Mouse (Mus musculus) MEL (cell line): Measurements from ENCODE around the gene Pfkm. TPM values are rescaled to one million over a fixed set of nuclear protein-coding genes. Genes with fewer than 3 reads are reported as not detected.
A peak's percentile ranks its signal among the peaks of the same experiment; 100 is the strongest.

Source experiments
- DNase-seq: peaks from one replicate; pipeline ENCODE4 v3.0.0; 2011; ENCODE audit warnings: low read depth, low spot score
- H3K27ac ChIP-seq: 2 replicates; pipeline ENCODE4 v1.5.1; 2012; ENCODE audit warnings: low read depth, mild to moderate bottlenecking, control low read depth, low read length, moderate library complexity; ENCODE audit not compliant: control insufficient read depth
- H3K27me3 ChIP-seq, 2 experiments: fragments of 150-350 bp in 1 of 2; sonication (generic) in 1 of 2; 2 replicates each; pipeline ENCODE4 v1.6.1; 2012; ENCODE audit warnings: low read length in 2 of 2, mild to moderate bottlenecking in 2 of 2, improper control_type of control experiment in 1 of 2, moderate library complexity in 1 of 2; ENCODE audit not compliant: insufficient read depth in 2 of 2, control insufficient read depth in 1 of 2
- H3K36me3 ChIP-seq, 2 experiments: 2 replicates each; pipeline ENCODE4 v1.6.1; 2012 to 2014; ENCODE audit warnings: low read length in 2 of 2, improper control_type of control experiment in 1 of 2, inconsistent platforms in 1 of 2, mild to moderate bottlenecking in 1 of 2; ENCODE audit not compliant: insufficient read depth in 2 of 2, control insufficient read depth in 1 of 2
- H3K4me1 ChIP-seq, 2 experiments: fragments of 150-350 bp in 1 of 2; sonication (generic) in 1 of 2; 2 replicates each; pipeline ENCODE4 v1.6.1; 2012; ENCODE audit warnings: low read length in 2 of 2, improper control_type of control experiment in 1 of 2, mild to moderate bottlenecking in 1 of 2; ENCODE audit not compliant: insufficient read depth in 2 of 2, control insufficient read depth in 1 of 2
- H3K4me3 ChIP-seq, 2 experiments: fragments of 150-350 bp in 1 of 2; sonication (generic) in 1 of 2; 2 replicates each; pipeline ENCODE4 v1.5.1; 2012; ENCODE audit warnings: low read depth in 2 of 2, low read length in 2 of 2, mild to moderate bottlenecking in 2 of 2, moderate library complexity in 2 of 2, control low read depth in 1 of 2, improper control_type of control experiment in 1 of 2; ENCODE audit not compliant: control insufficient read depth in 1 of 2, insufficient read depth in 1 of 2
- H3K79me2 ChIP-seq: 2 replicates; pipeline ENCODE4 v1.6.1; 2012; ENCODE audit warnings: mild to moderate bottlenecking, low read length, moderate library complexity; ENCODE audit not compliant: control insufficient read depth, poor library complexity, insufficient read depth
- H3K9ac ChIP-seq: 2 replicates; pipeline ENCODE4 v1.6.1; 2012; ENCODE audit warnings: low read depth, mild to moderate bottlenecking, control low read depth, low read length, moderate library complexity; ENCODE audit not compliant: control insufficient read depth, poor library complexity, severe bottlenecking
- H3K9me3 ChIP-seq: fragments of 150-350 bp; sonication (generic); replicated peaks from 2 replicates; pipeline ENCODE4 v1.6.1; 2012; ENCODE audit warnings: mild to moderate bottlenecking, low read length, improper control_type of control experiment, moderate library complexity; ENCODE audit not compliant: insufficient read depth
- BHLHE40 ChIP-seq: IDR thresholded peaks from 2 replicates; pipeline ENCODE4 v1.6.1; 2012; ENCODE audit warnings: low read depth, mild to moderate bottlenecking, inconsistent platforms, low read length, improper control_type of control experiment, borderline replicate concordance
- CHD1 ChIP-seq: IDR thresholded peaks from 2 replicates; pipeline ENCODE4 v1.6.1; 2012; ENCODE audit warnings: low read depth, mild to moderate bottlenecking, inconsistent platforms, low read length, improper control_type of control experiment
- CHD2 ChIP-seq: IDR thresholded peaks from 2 replicates; pipeline ENCODE4 v1.6.1; 2011; ENCODE audit warnings: low read length, improper control_type of control experiment
- CTCF ChIP-seq, 3 experiments: IDR thresholded peaks in 2 of 3; conservative IDR thresholded peaks in 1 of 3; 2 replicates each; pipeline ENCODE4 v1.5.1; 2011 to 2012; ENCODE audit warnings: low read length in 3 of 3, low read depth in 2 of 3, mild to moderate bottlenecking in 2 of 3, improper control_type of control experiment in 1 of 3, inconsistent platforms in 1 of 3, mixed read lengths in 1 of 3, moderate library complexity in 1 of 3; ENCODE audit not compliant: control insufficient read depth in 1 of 3, insufficient read depth in 1 of 3, poor library complexity in 1 of 3, severe bottlenecking in 1 of 3
- E2F4 ChIP-seq: IDR thresholded peaks from 2 replicates; pipeline ENCODE4 v1.6.1; 2011; ENCODE audit warnings: low read depth, low read length, improper control_type of control experiment, borderline replicate concordance
- ELF1 ChIP-seq: IDR thresholded peaks from 2 replicates; pipeline ENCODE4 v1.6.1; 2014; ENCODE audit warnings: low read depth, mild to moderate bottlenecking, inconsistent platforms, low read length, improper control_type of control experiment, moderate library complexity
- EP300 ChIP-seq, 2 experiments: IDR thresholded peaks; 2 replicates each; pipeline ENCODE4 v1.6.1; 2011; ENCODE audit warnings: improper control_type of control experiment in 2 of 2, low read length in 2 of 2, low read depth in 1 of 2, mild to moderate bottlenecking in 1 of 2
- ETS1 ChIP-seq: IDR thresholded peaks from 2 replicates; pipeline ENCODE4 v1.6.1; 2012; ENCODE audit warnings: low read depth, mild to moderate bottlenecking, inconsistent platforms, low read length, improper control_type of control experiment, moderate library complexity
- GABPA ChIP-seq: IDR thresholded peaks from 2 replicates; pipeline ENCODE4 v1.6.1; 2012; ENCODE audit warnings: low read depth, mild to moderate bottlenecking, inconsistent platforms, low read length, improper control_type of control experiment, moderate library complexity
- GATA1 ChIP-seq: IDR thresholded peaks from 2 replicates; pipeline ENCODE4 v1.6.1; 2011; ENCODE audit warnings: low read depth, low read length, improper control_type of control experiment
- HCFC1 ChIP-seq: IDR thresholded peaks from 2 replicates; pipeline ENCODE4 v1.6.1; 2012; ENCODE audit warnings: low read depth, mild to moderate bottlenecking, inconsistent platforms, low read length, improper control_type of control experiment, moderate library complexity
- JUND ChIP-seq: IDR thresholded peaks from 2 replicates; pipeline ENCODE4 v1.6.1; 2011; ENCODE audit warnings: low read depth, mild to moderate bottlenecking, improper control_type of control experiment, low read length
- KAT2A ChIP-seq: conservative IDR thresholded peaks from 2 replicates; pipeline ENCODE4 v1.6.1; 2012; ENCODE audit warnings: low read depth, low read length, improper control_type of control experiment, inconsistent platforms
- MAFK ChIP-seq: IDR thresholded peaks from 2 replicates; pipeline ENCODE4 v1.6.1; 2011; ENCODE audit warnings: low read depth, mild to moderate bottlenecking, low read length, improper control_type of control experiment, borderline replicate concordance
- MAX ChIP-seq: IDR thresholded peaks from 2 replicates; pipeline ENCODE4 v1.6.1; 2011; ENCODE audit warnings: low read length, improper control_type of control experiment
- MAZ ChIP-seq: IDR thresholded peaks from 2 replicates; pipeline ENCODE4 v1.6.1; 2012; ENCODE audit warnings: low read depth, mild to moderate bottlenecking, inconsistent platforms, low read length, improper control_type of control experiment
- MEF2A ChIP-seq: IDR thresholded peaks from 2 replicates; pipeline ENCODE4 v1.6.1; 2014; ENCODE audit warnings: low read depth, mild to moderate bottlenecking, inconsistent platforms, low read length, improper control_type of control experiment; ENCODE audit not compliant: poor library complexity, insufficient replicate concordance, severe bottlenecking; ENCODE audit errors: extremely low read depth
- MYB ChIP-seq: IDR thresholded peaks from 2 replicates; pipeline ENCODE4 v1.6.1; 2011; ENCODE audit warnings: mild to moderate bottlenecking, low read depth, low read length, improper control_type of control experiment
- MYC ChIP-seq: IDR thresholded peaks from 2 replicates; pipeline ENCODE4 v1.6.1; 2011; ENCODE audit warnings: low read depth, mild to moderate bottlenecking, low read length, improper control_type of control experiment, moderate library complexity
- NELFE ChIP-seq: IDR thresholded peaks from 2 replicates; pipeline ENCODE4 v1.6.1; 2011; ENCODE audit warnings: low read depth, low read length, improper control_type of control experiment
- NRF1 ChIP-seq: IDR thresholded peaks from 2 replicates; pipeline ENCODE4 v1.6.1; 2014; ENCODE audit warnings: low read depth, mild to moderate bottlenecking, inconsistent platforms, low read length, improper control_type of control experiment, moderate library complexity; ENCODE audit not compliant: poor library complexity, insufficient read depth, severe bottlenecking
- POLR2A ChIP-seq, 2 experiments: IDR thresholded peaks; 2 replicates each; pipeline ENCODE4 v1.6.1; 2011 to 2012; ENCODE audit warnings: low read length in 2 of 2, mild to moderate bottlenecking in 2 of 2, control low read depth in 1 of 2, improper control_type of control experiment in 1 of 2, low read depth in 1 of 2, moderate library complexity in 1 of 2; ENCODE audit not compliant: control insufficient read depth in 1 of 2, insufficient read depth in 1 of 2, poor library complexity in 1 of 2
- POLR2AphosphoS2 ChIP-seq: IDR thresholded peaks from 2 replicates; pipeline ENCODE4 v1.6.1; 2011; ENCODE audit warnings: low read length, improper control_type of control experiment
- POLR2AphosphoS5 ChIP-seq: IDR thresholded peaks from 2 replicates; pipeline ENCODE4 v1.6.1; 2012; ENCODE audit warnings: low read depth, borderline replicate concordance, mild to moderate bottlenecking, inconsistent platforms, low read length, moderate library complexity, mixed read lengths
- RAD21 ChIP-seq: IDR thresholded peaks from 2 replicates; pipeline ENCODE4 v1.6.1; 2011; ENCODE audit warnings: mild to moderate bottlenecking, low read depth, low read length, improper control_type of control experiment
- RCOR1 ChIP-seq: IDR thresholded peaks from 2 replicates; pipeline ENCODE4 v1.6.1; 2012; ENCODE audit warnings: low read depth, mild to moderate bottlenecking, inconsistent platforms, low read length, improper control_type of control experiment
- SIN3A ChIP-seq: IDR thresholded peaks from 2 replicates; pipeline ENCODE4 v1.6.1; 2012; ENCODE audit warnings: low read length, improper control_type of control experiment, inconsistent platforms
- SMC3 ChIP-seq: IDR thresholded peaks from 2 replicates; pipeline ENCODE4 v1.6.1; 2011; ENCODE audit warnings: low read depth, low read length, improper control_type of control experiment
- TAL1 ChIP-seq: IDR thresholded peaks from 2 replicates; pipeline ENCODE4 v1.6.1; 2012; ENCODE audit warnings: mild to moderate bottlenecking, inconsistent platforms, low read length, moderate library complexity, mixed read lengths
- TBP ChIP-seq: IDR thresholded peaks from 2 replicates; pipeline ENCODE4 v1.8.0; 2011; ENCODE audit warnings: low read depth, low read length, improper control_type of control experiment
- TCF12 ChIP-seq: IDR thresholded peaks from 2 replicates; pipeline ENCODE4 v1.6.1; 2014; ENCODE audit warnings: low read depth, mild to moderate bottlenecking, inconsistent platforms, low read length, improper control_type of control experiment, moderate library complexity
- UBTF ChIP-seq: IDR thresholded peaks from 2 replicates; pipeline ENCODE4 v1.6.1; 2012; ENCODE audit warnings: low read depth, mild to moderate bottlenecking, inconsistent platforms, low read length, improper control_type of control experiment, moderate library complexity, borderline replicate concordance; ENCODE audit not compliant: insufficient read depth
- USF1 ChIP-seq: IDR thresholded peaks from 2 replicates; pipeline ENCODE4 v1.6.1; 2014; ENCODE audit warnings: low read depth, mild to moderate bottlenecking, inconsistent platforms, low read length, improper control_type of control experiment, moderate library complexity
- USF2 ChIP-seq, 2 experiments: IDR thresholded peaks; 2 replicates each; pipeline ENCODE4 v1.6.1; 2011 to 2012; ENCODE audit warnings: improper control_type of control experiment in 2 of 2, low read length in 2 of 2, borderline replicate concordance in 1 of 2, inconsistent platforms in 1 of 2, low read depth in 1 of 2, mild to moderate bottlenecking in 1 of 2; ENCODE audit not compliant: insufficient read depth in 1 of 2
- ZC3H11A ChIP-seq: IDR thresholded peaks from 2 replicates; pipeline ENCODE4 v1.6.1; 2012; ENCODE audit warnings: low read depth, mild to moderate bottlenecking, inconsistent platforms, low read length, improper control_type of control experiment
- ZKSCAN1 ChIP-seq: IDR thresholded peaks from 2 replicates; pipeline ENCODE4 v1.6.1; 2012; ENCODE audit warnings: low read depth, mild to moderate bottlenecking, inconsistent platforms, low read length, improper control_type of control experiment, moderate library complexity
- ZMIZ1 ChIP-seq: IDR thresholded peaks from 2 replicates; pipeline ENCODE4 v1.6.1; 2012; ENCODE audit warnings: low read depth, mild to moderate bottlenecking, inconsistent platforms, low read length, improper control_type of control experiment, moderate library complexity
- ZNF384 ChIP-seq: IDR thresholded peaks from 2 replicates; pipeline ENCODE4 v1.6.1; 2012; ENCODE audit warnings: low read depth, mild to moderate bottlenecking, inconsistent platforms, low read length, improper control_type of control experiment
- polyA plus RNA-seq, 2 experiments: library from polyadenylated mRNA; stranded (reverse) in 1 of 2; unstranded in 1 of 2; fragments of >175 nt in 1 of 2; fragments of >200 nt in 1 of 2; gene quantifications; 2 replicates each; pipeline versions ENCODE4 v1.2.1 to v1.2.4; 2012; ENCODE audit warnings: low replicate concordance in 2 of 2, low read depth in 1 of 2; ENCODE audit not compliant: insufficient read length in 2 of 2, insufficient read depth in 1 of 2, missing spikeins in 1 of 2
- total RNA-seq: library from RNA; depleted of rRNA; stranded (reverse); fragments of 300-350 nt; gene quantifications from 2 replicates; pipeline ENCODE4 v1.2.3, GENCODE M21; 2012

Pfkm gene
- total and polyA plus RNA-seq, 3 experiments: 125 to 150 TPM; not detected in 1

- H3K9me3 ChIP-seq: no peaks in the 10 kb centered on the region
- H3K79me2 ChIP-seq: no peaks in the 10 kb centered on the region
- H3K36me3 ChIP-seq: peaks cover 27 to 35% of the 10 kb centered on the region in 2 experiments
- H3K9ac ChIP-seq: peak overlapping the region; percentile 1; the same call in 1 of the 2 replicates
- H3K27me3 ChIP-seq: no peaks in the 10 kb centered on the region
- H3K4me3 ChIP-seq: no peak overlapping the region
- H3K4me1 ChIP-seq: peaks cover 31 to 33% of the 10 kb centered on the region in 2 experiments
- peak; percentile 86 for DNase-seq
- peak overlapping the region; percentile 69 for H3K27ac ChIP-seq
- TF ChIP-seq USF1 (peak; percentile 30; the same call in 1 of the 2 replicates), ZC3H11A (no peak), UBTF (no peak), CTCF (IDR thresholded peaks at IDR 0.05 in 2 of 3, conservative IDR thresholded peaks at IDR 0.05 in 1 of 3; ENCODE audit: control insufficient read depth in 1 of 3, insufficient read depth in 1 of 3, low read depth in 2 of 3, low read length in 3 of 3, poor library complexity in 1 of 3, severe bottlenecking in 1 of 3) (no peak), SIN3A (peak; percentile 80; the same call in 1 of the 2 replicates), SMC3 (no peak), ETS1 (peak; percentile 81), TBP (no peak), BHLHE40 (no peak), TAL1 (peak; percentile 95), HCFC1 (no peak), CHD1 (no peak), RAD21 (no peak), JUND (no peak), CHD2 (no peak), MAFK (no peak), E2F4 (no peak), GABPA (no peak), POLR2A (IDR thresholded peaks at IDR 0.05; ENCODE audit: control insufficient read depth in 1 of 2, insufficient read depth in 1 of 2, low read depth in 1 of 2, low read length in 2 of 2, poor library complexity in 1 of 2) (no peak; a peak in 1 of 4 replicates), EP300 (IDR thresholded peaks at IDR 0.05; ENCODE audit: low read depth in 1 of 2, low read length in 2 of 2) (peak; percentile 90 to 94), ZMIZ1 (no peak), MYB (no peak), POLR2AphosphoS2 (no peak), TCF12 (peak; percentile 95), MYC (peak; percentile 84; the same call in 1 of the 2 replicates), RCOR1 (peak; percentile 79), NRF1 (no peak), POLR2AphosphoS5 (no peak), NELFE (peak; percentile 7; the same call in 1 of the 2 replicates), ELF1 (no peak), MAZ (0 out of 2 replicates have a peak, but pooled peaks have one; percentile 15), MEF2A (no peak), USF2 (IDR thresholded peaks at IDR 0.05; ENCODE audit: borderline replicate concordance in 1 of 2, insufficient read depth in 1 of 2, low read depth in 1 of 2, low read length in 2 of 2) (no peak), KAT2A (no peak), ZNF384 (peak; percentile 94), GATA1 (peak; percentile 90), MAX (0 out of 2 replicates have a peak, but pooled peaks have one; percentile 53), ZKSCAN1 (no peak)
Measured at GRCm38 (mm10) chr15:98116287-98116686, 23.9 kb downstream of the Pfkm start.
